Comparison of ENCODE assay signal across 8 mouse cellular contexts in genomic region chr2:11501301-11502254, GRCm38 (mm10). TPM values are rescaled to one million over a fixed set of nuclear protein-coding genes. Genes with fewer than 3 reads are reported as not detected.
A peak's percentile ranks its signal among the peaks of the same experiment; 100 is the strongest.
DNase-seq lines count a peak whose midpoint lies in the region; ATAC-seq and TF ChIP-seq lines count a peak whose summit lies in the region.

No protein-coding gene starts in this region.

- WGBS in cerebellum, adult 2 months = under 1% methylated on average over 76 of the region's 76 CpGs
- WGBS in forebrain, postnatal 0 days = 1% methylated on average over 74 of the region's 76 CpGs
- WGBS in lung, adult 2 months = under 1% methylated on average over 76 of the region's 76 CpGs
- WGBS in neural tube, embryonic 15.5 days = under 1% methylated on average over 76 of the region's 76 CpGs

- peak; percentile 45 to 76 for TF ChIP-seq POLR2A in MEL (IDR thresholded peaks at IDR 0.05; ENCODE audit: control insufficient read depth in 1 of 2, insufficient read depth in 1 of 2, low read depth in 1 of 2, low read length in 2 of 2, poor library complexity in 1 of 2)
- TF ChIP-seq POLR2A in cerebellum, adult 2 months (IDR thresholded peaks at IDR 0.05; ENCODE audit: borderline replicate concordance, insufficient read depth, low read length) = peak; percentile 54
- TF ChIP-seq POLR2A in lung, adult 2 months (IDR thresholded peaks at IDR 0.05; ENCODE audit: borderline replicate concordance, extremely low read depth, low read depth, low read length) = peak; percentile 99

- peaks cover 0 to 2% of the 10 kb centered on the region in 2 experiments; a peak in 1 of 4 replicates for H3K4me1 ChIP-seq in MEL (ENCODE audit: control insufficient read depth in 1 of 2, insufficient read depth in 2 of 2, low read length in 2 of 2)
- H3K4me1 ChIP-seq in cerebellum, adult 2 months (ENCODE audit: control insufficient read depth, insufficient read depth, low read length) = no peaks in the 10 kb centered on the region; the same call in 1 of the 2 replicates
- H3K4me1 ChIP-seq in forebrain, postnatal 0 days (ENCODE audit: insufficient read depth) = peaks cover 15% of the 10 kb centered on the region
- peaks cover 12% of the 10 kb centered on the region for H3K4me1 ChIP-seq in lung, adult 2 months (ENCODE audit: control insufficient read depth, insufficient read depth, low read length)
- H3K4me1 ChIP-seq in neural tube, embryonic 15.5 days = peaks cover 56% of the 10 kb centered on the region

- peak overlapping the region; percentile 94 for H3K4me2 ChIP-seq in forebrain, postnatal 0 days (ENCODE audit: low read depth)
- peak overlapping the region; percentile 96 for H3K4me2 ChIP-seq in neural tube, embryonic 15.5 days

- peak; percentile 85 for ATAC-seq in forebrain, postnatal 0 days
- peak; percentile 90 for ATAC-seq in neural tube, embryonic 15.5 days (ENCODE audit: low FRiP score)

- H3K27ac ChIP-seq in MEL (ENCODE audit: control insufficient read depth, low read depth, low read length) = peak overlapping the region; percentile 17
- no peak overlapping the region; the same call in 1 of the 2 replicates for H3K27ac ChIP-seq in cerebellum, adult 2 months (ENCODE audit: insufficient read depth, low read length)
- H3K27ac ChIP-seq in forebrain, postnatal 0 days (ENCODE audit: low read depth, low read length) = peak overlapping the region; percentile 97
- peak overlapping the region; percentile 94 for H3K27ac ChIP-seq in layer of hippocampus, adult 2 months
- peak overlapping the region; percentile 95 for H3K27ac ChIP-seq in neural tube, embryonic 15.5 days (replicated peaks)

- peak; percentile 83 for DNase-seq in MEL (ENCODE audit: low read depth, low spot score)
- DNase-seq in cerebellum, adult 2 months = peak; percentile 85 to 88
- DNase-seq in forebrain, postnatal 0 days = peak; percentile 95
- DNase-seq in heart, postnatal 4 days = peak; percentile 95
- DNase-seq in layer of hippocampus, adult 2 months (ENCODE audit: low spot score in 2 of 2) = peak; percentile 91 to 92
- peak; percentile 94 for DNase-seq in lung, adult 2 months
- DNase-seq in testis, postnatal 10 days (ENCODE audit: low spot score) = peak; percentile 96

- H3K27me3 ChIP-seq in MEL (ENCODE audit: control insufficient read depth in 1 of 2, insufficient read depth in 2 of 2, low read length in 2 of 2) = no peaks in the 10 kb centered on the region
- no peaks in the 10 kb centered on the region for H3K27me3 ChIP-seq in cerebellum, adult 2 months (ENCODE audit: control insufficient read depth, insufficient read depth, low read length)
- no peaks in the 10 kb centered on the region for H3K27me3 ChIP-seq in forebrain, postnatal 0 days (ENCODE audit: insufficient read depth, low read length)
- no peaks in the 10 kb centered on the region; the same call in 1 of the 2 replicates for H3K27me3 ChIP-seq in neural tube, embryonic 15.5 days (replicated peaks)

- H3K4me3 ChIP-seq in MEL (ENCODE audit: control insufficient read depth in 1 of 2, insufficient read depth in 1 of 2, low read depth in 2 of 2, low read length in 2 of 2) = peak overlapping the region; percentile 72 to 80
- H3K4me3 ChIP-seq in cerebellum, adult 2 months (replicated peaks; ENCODE audit: insufficient read depth, low read depth, low read length) = peak overlapping the region; percentile 67
- H3K4me3 ChIP-seq in forebrain, postnatal 0 days (ENCODE audit: low read depth, low read length) = peak overlapping the region; percentile 66
- H3K4me3 ChIP-seq in layer of hippocampus, adult 2 months = peak overlapping the region; percentile 80
- peak overlapping the region; percentile 79 for H3K4me3 ChIP-seq in lung, adult 2 months (replicated peaks; ENCODE audit: extremely low read depth, low read depth, low read length)
- H3K4me3 ChIP-seq in neural tube, embryonic 15.5 days (replicated peaks) = peak overlapping the region; percentile 71

- peak overlapping the region; percentile 77 for H3K9ac ChIP-seq in MEL (ENCODE audit: control insufficient read depth, low read depth, low read length, poor library complexity, severe bottlenecking)
- peak overlapping the region; percentile 87 for H3K9ac ChIP-seq in forebrain, postnatal 0 days
- H3K9ac ChIP-seq in neural tube, embryonic 15.5 days (replicated peaks) = peak overlapping the region; percentile 74

- H3K79me2 ChIP-seq in MEL (ENCODE audit: control insufficient read depth, insufficient read depth, low read length, poor library complexity) = peaks cover 11% of the 10 kb centered on the region

- no peaks in the 10 kb centered on the region; a peak in 1 of 4 replicates for H3K36me3 ChIP-seq in MEL (ENCODE audit: control insufficient read depth in 1 of 2, insufficient read depth in 2 of 2, low read length in 2 of 2)
- no peaks in the 10 kb centered on the region for H3K36me3 ChIP-seq in forebrain, postnatal 0 days (ENCODE audit: insufficient read depth)
- H3K36me3 ChIP-seq in neural tube, embryonic 15.5 days = peaks cover 4% of the 10 kb centered on the region; the same call in 1 of the 2 replicates

- TF ChIP-seq EP300 in MEL (IDR thresholded peaks at IDR 0.05; ENCODE audit: low read depth in 1 of 2, low read length in 2 of 2) = no peak

- peak; percentile 67 for TF ChIP-seq RAD21 in MEL (IDR thresholded peaks at IDR 0.05; ENCODE audit: low read depth, low read length)

- no peaks in the 10 kb centered on the region for H3K9me3 ChIP-seq in MEL (replicated peaks; ENCODE audit: insufficient read depth, low read length)
- no peaks in the 10 kb centered on the region for H3K9me3 ChIP-seq in forebrain, postnatal 0 days (ENCODE audit: low read length)
- no peaks in the 10 kb centered on the region for H3K9me3 ChIP-seq in neural tube, embryonic 15.5 days (replicated peaks)

- TF ChIP-seq CTCF in MEL (IDR thresholded peaks at IDR 0.05 in 2 of 3, conservative IDR thresholded peaks at IDR 0.05 in 1 of 3; ENCODE audit: control insufficient read depth in 1 of 3, insufficient read depth in 1 of 3, low read depth in 2 of 3, low read length in 3 of 3, poor library complexity in 1 of 3, severe bottlenecking in 1 of 3) = peak; percentile 52 to 86 (median 77)
- TF ChIP-seq CTCF in cerebellum, adult 2 months (IDR thresholded peaks at IDR 0.05; ENCODE audit: borderline replicate concordance, insufficient read depth, low read depth, low read length) = peak; percentile 74
- peak; percentile 94 for TF ChIP-seq CTCF in forebrain, postnatal 0 days (IDR thresholded peaks at IDR 0.05; ENCODE audit: low read depth)
- peak; percentile 91 for TF ChIP-seq CTCF in layer of hippocampus, adult 2 months (conservative IDR thresholded peaks at IDR 0.05)
- peak; percentile 91 for TF ChIP-seq CTCF in lung, adult 2 months (IDR thresholded peaks at IDR 0.05; ENCODE audit: insufficient read depth, low read length)

TF ChIP-seq in MEL, 35 proteins besides CTCF, POLR2A, EP300 and RAD21:
- TF ChIP-seq MAZ (IDR thresholded peaks at IDR 0.05; ENCODE audit: low read depth, low read length) (peak; percentile 37; the same call in 1 of the 2 replicates), SIN3A (IDR thresholded peaks at IDR 0.05; ENCODE audit: low read length) (peak; percentile 18; the same call in 1 of the 2 replicates), NELFE (IDR thresholded peaks at IDR 0.05; ENCODE audit: low read depth, low read length) (0 out of 2 replicates have a peak, but pooled peaks have one; percentile 43), MXI1 (IDR thresholded peaks at IDR 0.05; ENCODE audit: low read depth, low read length) (peak; percentile 76; the same call in 1 of the 2 replicates), SMC3 (IDR thresholded peaks at IDR 0.05; ENCODE audit: low read depth, low read length) (peak; percentile 72), TCF12 (IDR thresholded peaks at IDR 0.05; ENCODE audit: low read depth, low read length) (peak; percentile 28; the same call in 1 of the 2 replicates), ELF1 (IDR thresholded peaks at IDR 0.05; ENCODE audit: low read depth, low read length) (no peak), MAFK (IDR thresholded peaks at IDR 0.05; ENCODE audit: borderline replicate concordance, low read depth, low read length) (no peak), BHLHE40 (IDR thresholded peaks at IDR 0.05; ENCODE audit: borderline replicate concordance, low read depth, low read length) (no peak; the same call in 1 of the 2 replicates), ZC3H11A (IDR thresholded peaks at IDR 0.05; ENCODE audit: low read depth, low read length) (peak; percentile 39; the same call in 1 of the 2 replicates), MYC (IDR thresholded peaks at IDR 0.05; ENCODE audit: low read depth, low read length) (peak; percentile 60)

RNA-seq across cellular contexts. Expression of gene Pfkfb3, which starts 52.3 kb away (rescaled TPM):
- total RNA-seq in MEL (2012; rRNA removed) = 7.2 and 9.9 TPM in 2 replicates
- polyA plus RNA-seq in MEL (2012; ENCODE audit: insufficient read depth in 1 of 2, insufficient read length in 2 of 2, low read depth in 1 of 2, low replicate concordance in 2 of 2, missing spikeins in 1 of 2) = 10 to 100 TPM in 1 of 2 experiments, not detected in 1; 13.8 TPM
- polyA plus RNA-seq in cerebellum, adult 2 months (2012; rRNA removed) = 33.8 and 38.2 TPM in 2 replicates
- 19.2 and 22.5 TPM in 2 replicates for total RNA-seq in forebrain, postnatal 0 days (2014; rRNA removed)
- polyA plus RNA-seq in forebrain, postnatal 0 days (2015; fragmentation: Nextera tagmentation; extraction: Ambion mirVana) = 21.0 and 28.9 TPM in 2 replicates
- total RNA-seq in heart, postnatal 4 days (2021) = 10 to 100 TPM; 11.8 to 12.7 TPM
- 10 to 100 TPM; 36.8 to 40.1 TPM for total RNA-seq in layer of hippocampus, adult 2 months (2021)
- polyA plus RNA-seq in lung, adult 2 months (2012; rRNA removed) = 40.2 and 44.4 TPM in 2 replicates
- 26.5 and 29.8 TPM in 2 replicates for polyA plus RNA-seq in neural tube, embryonic 15.5 days (2015; fragmentation: Nextera tagmentation; extraction: Ambion mirVana)
